Mouse (Mus musculus) intestine, embryonic 15.5 days (tissue): ENCODE results near the gene Zkscan3. TPM values are rescaled to one million over a fixed set of nuclear protein-coding genes. Genes with fewer than 3 reads are reported as not detected.

Experiments used
- ATAC-seq: fragments of 200-750 bp; cut with Nextera tagmentation; 2 replicates; pipeline ENCODE4 v1.8.0; 2017; ENCODE audit warnings: moderate TSS enrichment, moderate library complexity
- H3K27ac ChIP-seq: fragments of 300-500 bp; sonication (generic); 2 replicates; pipeline ENCODE4 v1.5.1; 2015; ENCODE audit warnings: mild to moderate bottlenecking, inconsistent platforms
- H3K27me3 ChIP-seq: fragments of 300-500 bp; sonication (generic); replicated peaks from 2 replicates; pipeline ENCODE4 v1.6.1; 2015; ENCODE audit warnings: inconsistent platforms
- H3K36me3 ChIP-seq: fragments of 300-500 bp; sonication (generic); 2 replicates; pipeline ENCODE4 v1.6.1; 2015; ENCODE audit warnings: inconsistent platforms
- H3K4me1 ChIP-seq: fragments of 300-500 bp; sonication (generic); replicated peaks from 2 replicates; pipeline ENCODE4 v1.6.1; 2015; ENCODE audit warnings: inconsistent platforms
- H3K4me2 ChIP-seq: fragments of 300-500 bp; sonication (generic); replicated peaks from 2 replicates; pipeline ENCODE4 v1.6.1; 2015; ENCODE audit warnings: mild to moderate bottlenecking, inconsistent platforms
- H3K4me3 ChIP-seq: fragments of 300-500 bp; sonication (generic); replicated peaks from 2 replicates; pipeline ENCODE4 v1.5.1; 2015; ENCODE audit warnings: inconsistent platforms
- H3K9ac ChIP-seq: fragments of 300-500 bp; sonication (generic); 2 replicates; pipeline ENCODE4 v1.6.1; 2015; ENCODE audit warnings: inconsistent platforms
- H3K9me3 ChIP-seq: fragments of 300-500 bp; sonication (generic); 2 replicates; pipeline ENCODE4 v1.6.1; 2016; ENCODE audit warnings: inconsistent platforms
- WGBS: fragments of 180-500 bp; shearing (Covaris S2); methylation state at CpG from one replicate; pipeline ENCODE4 v1.1.7; 2015; 5-methylcytosine and 5-hydroxymethylcytosine counted together
- polyA plus RNA-seq: library from polyadenylated mRNA; unstranded; fragments of >200 nt; fragmentation: Nextera tagmentation; extraction: Ambion mirVana; gene quantifications from 2 replicates; pipeline ENCODE4 v1.2.1, GENCODE M21; 2015

Gene Zkscan3
- polyA plus RNA-seq = 66.9 and 71.5 TPM in 2 replicates

- H3K27me3 ChIP-seq = no peaks in the 10 kb centered on the region
- H3K4me1 ChIP-seq = 0 out of 2 replicates have a peak, but pooled peaks cover 2% of the 10 kb centered on the region
- peak within 1 kb of the TSS; percentile 87 for H3K9ac ChIP-seq
- 0% methylated on average over 35 of the region's 35 CpGs for WGBS
- peak; percentile 96 for ATAC-seq
- no peaks in the 10 kb centered on the region for H3K9me3 ChIP-seq
- peak within 1 kb of the TSS; percentile 62 for H3K4me2 ChIP-seq
- H3K4me3 ChIP-seq = peak within 1 kb of the TSS; percentile 80
- H3K27ac ChIP-seq = peak within 1 kb of the TSS; percentile 72; the same call in 1 of the 2 replicates
- H3K36me3 ChIP-seq = no peaks in the 10 kb centered on the region; the same call in 1 of the 2 replicates
These were observed at the start of gene Zkscan3 for GRCm38 (mm10) chr13:21402287-21402846. TSS of gene Zkscan3 (minus strand) at chr13:21402755.

- WGBS = 69% methylated on average over 16 of the region's 16 CpGs
- Histone ChIP-seq H3K9me3 (no peaks in the 10 kb centered on the region), H3K4me3 (no peak overlapping the region), H3K4me1 (peaks cover 8% of the 10 kb centered on the region; the same call in 1 of the 2 replicates), H3K36me3 (peaks cover 17% of the 10 kb centered on the region), H3K4me2 (peak overlapping the region; percentile 7), H3K9ac (no peak overlapping the region), H3K27ac (peak overlapping the region; percentile 29; the same call in 1 of the 2 replicates), H3K27me3 (no peaks in the 10 kb centered on the region)
- ATAC-seq = peak; percentile 80
These were observed 45.5 kb upstream of the Zkscan3 start for GRCm38 (mm10) chr13:21447856-21448614.

- WGBS = 82% methylated on average over 9 of the region's 9 CpGs
- H3K4me2 ChIP-seq = no peak overlapping the region
- peaks cover 17% of the 10 kb centered on the region for H3K36me3 ChIP-seq
- H3K4me3 ChIP-seq = no peak overlapping the region
- H3K9ac ChIP-seq = no peak overlapping the region
- no peak for ATAC-seq
- H3K27ac ChIP-seq = no peak overlapping the region
- no peaks in the 10 kb centered on the region for H3K4me1 ChIP-seq
- H3K9me3 ChIP-seq = no peaks in the 10 kb centered on the region
- H3K27me3 ChIP-seq = no peaks in the 10 kb centered on the region
These were observed 44.2 kb upstream of the Zkscan3 start for GRCm38 (mm10) chr13:21446796-21447195.

- Histone ChIP-seq H3K4me1 (0 out of 2 replicates have a peak, but pooled peaks cover 2% of the 10 kb centered on the region), H3K9me3 (no peaks in the 10 kb centered on the region), H3K4me2 (peak overlapping the region; percentile 86), H3K4me3 (peak overlapping the region; percentile 51), H3K9ac (peak overlapping the region; percentile 51), H3K27ac (peak overlapping the region; percentile 77), H3K27me3 (no peaks in the 10 kb centered on the region), H3K36me3 (peaks cover 10% of the 10 kb centered on the region)
- WGBS = 14% methylated on average over 10 of the region's 10 CpGs
- peak; percentile 48; the same call in 1 of the 2 replicates for ATAC-seq
These were observed 38.6 kb upstream of the Zkscan3 start for GRCm38 (mm10) chr13:21441207-21441572.

GRCm38 (mm10) chr13:21440503-21441206, 38.1 kb upstream of the Zkscan3 start, which contains the start of gene Pgbd1:
TSS of gene Pgbd1 (minus strand) at chr13:21441058.
- WGBS = 2% methylated on average over 32 of the region's 32 CpGs
- Histone ChIP-seq H3K9ac (peak within 1 kb of the TSS; percentile 51), H3K4me3 (peak within 1 kb of the TSS; percentile 51), H3K27me3 (no peaks in the 10 kb centered on the region), H3K36me3 (peaks cover 10% of the 10 kb centered on the region), H3K27ac (peak within 1 kb of the TSS; percentile 77), H3K4me1 (0 out of 2 replicates have a peak, but pooled peaks cover 2% of the 10 kb centered on the region), H3K4me2 (peak within 1 kb of the TSS; percentile 86), H3K9me3 (no peaks in the 10 kb centered on the region)
- ATAC-seq = peak; percentile 93

GRCm38 (mm10) chr13:21435476-21435875, 32.9 kb upstream of the Zkscan3 start:
- 86% methylated on average over 4 of the region's 4 CpGs for WGBS
- no peaks in the 10 kb centered on the region for H3K9me3 ChIP-seq
- no peak overlapping the region for H3K27ac ChIP-seq
- H3K9ac ChIP-seq = no peak overlapping the region
- H3K4me2 ChIP-seq = no peak overlapping the region
- H3K4me1 ChIP-seq = 0 out of 2 replicates have a peak, but pooled peaks cover 1% of the 10 kb centered on the region
- no peaks in the 10 kb centered on the region for H3K36me3 ChIP-seq
- no peaks in the 10 kb centered on the region for H3K27me3 ChIP-seq
- ATAC-seq = no peak
- no peak overlapping the region for H3K4me3 ChIP-seq

GRCm38 (mm10) chr13:21427631-21428030, 25.1 kb upstream of the Zkscan3 start:
- H3K9ac ChIP-seq = no peak overlapping the region
- H3K4me3 ChIP-seq = no peak overlapping the region
- no peaks in the 10 kb centered on the region for H3K27me3 ChIP-seq
- no peak for ATAC-seq
- no peak overlapping the region for H3K4me2 ChIP-seq
- no peaks in the 10 kb centered on the region for H3K9me3 ChIP-seq
- no peaks in the 10 kb centered on the region for H3K4me1 ChIP-seq
- no peaks in the 10 kb centered on the region for H3K36me3 ChIP-seq
- no peak overlapping the region for H3K27ac ChIP-seq
- 98% methylated on average over 1 of the region's 1 CpGs for WGBS

GRCm38 (mm10) chr13:21423301-21423700, 20.7 kb upstream of the Zkscan3 start:
- no peak overlapping the region for H3K4me3 ChIP-seq
- WGBS = 64% methylated on average over 5 of the region's 5 CpGs
- no peaks in the 10 kb centered on the region for H3K9me3 ChIP-seq
- H3K4me2 ChIP-seq = no peak overlapping the region
- no peaks in the 10 kb centered on the region for H3K27me3 ChIP-seq
- no peaks in the 10 kb centered on the region for H3K36me3 ChIP-seq
- H3K9ac ChIP-seq = no peak overlapping the region
- H3K4me1 ChIP-seq = no peaks in the 10 kb centered on the region
- no peak overlapping the region for H3K27ac ChIP-seq
- no peak for ATAC-seq

- H3K9ac ChIP-seq = no peak overlapping the region
- WGBS = 47% methylated on average over 6 of the region's 6 CpGs
These were observed 16.3 kb upstream of the Zkscan3 start for GRCm38 (mm10) chr13:21418865-21419264.

GRCm38 (mm10) chr13:21417298-21418010, 14.9 kb upstream of the Zkscan3 start:
- H3K4me1 ChIP-seq = no peaks in the 10 kb centered on the region; the same call in 1 of the 2 replicates
- peak; percentile 32; the same call in 1 of the 2 replicates for ATAC-seq
- WGBS = 68% methylated on average over 6 of the region's 6 CpGs
- H3K36me3 ChIP-seq = no peaks in the 10 kb centered on the region
- H3K4me2 ChIP-seq = no peak overlapping the region
- H3K4me3 ChIP-seq = no peak overlapping the region
- H3K27ac ChIP-seq = 0 out of 2 replicates have a peak overlapping the region, but pooled peaks have one; percentile 13
- H3K27me3 ChIP-seq = no peaks in the 10 kb centered on the region
- H3K9ac ChIP-seq = no peak overlapping the region
- H3K9me3 ChIP-seq = no peaks in the 10 kb centered on the region

More at GRCm38 (mm10) chr13:21418865-21419264, 16.3 kb upstream of the Zkscan3 start:
- H3K4me3 ChIP-seq = no peak overlapping the region
- H3K27me3 ChIP-seq = no peaks in the 10 kb centered on the region
- peak; percentile 93 for ATAC-seq
- no peaks in the 10 kb centered on the region; the same call in 1 of the 2 replicates for H3K4me1 ChIP-seq
- H3K27ac ChIP-seq = no peak overlapping the region
- no peaks in the 10 kb centered on the region for H3K9me3 ChIP-seq
- no peak overlapping the region for H3K4me2 ChIP-seq
- no peaks in the 10 kb centered on the region for H3K36me3 ChIP-seq

GRCm38 (mm10) chr13:21415750-21416149, 13.2 kb upstream of the Zkscan3 start:
- Histone ChIP-seq H3K4me1 (no peaks in the 10 kb centered on the region; the same call in 1 of the 2 replicates), H3K4me3 (no peak overlapping the region), H3K27ac (no peak overlapping the region), H3K9me3 (no peaks in the 10 kb centered on the region), H3K9ac (no peak overlapping the region), H3K4me2 (no peak overlapping the region), H3K36me3 (no peaks in the 10 kb centered on the region), H3K27me3 (no peaks in the 10 kb centered on the region)
- ATAC-seq = no peak
- WGBS = 88% methylated on average over 2 of the region's 2 CpGs
